Mouse (Mus musculus): Measurements from ENCODE around the gene Apol10a. TPM values are rescaled to one million over a fixed set of nuclear protein-coding genes. Genes with fewer than 3 reads are reported as not detected.
"Not testable (repeated sequence)": the region's sequence is repeated elsewhere in the genome, so short reads cannot be mapped to it uniquely, and the experiment has no call there.

The Apol10a gene
- total RNA-seq (2021), result not detected

DNA sequence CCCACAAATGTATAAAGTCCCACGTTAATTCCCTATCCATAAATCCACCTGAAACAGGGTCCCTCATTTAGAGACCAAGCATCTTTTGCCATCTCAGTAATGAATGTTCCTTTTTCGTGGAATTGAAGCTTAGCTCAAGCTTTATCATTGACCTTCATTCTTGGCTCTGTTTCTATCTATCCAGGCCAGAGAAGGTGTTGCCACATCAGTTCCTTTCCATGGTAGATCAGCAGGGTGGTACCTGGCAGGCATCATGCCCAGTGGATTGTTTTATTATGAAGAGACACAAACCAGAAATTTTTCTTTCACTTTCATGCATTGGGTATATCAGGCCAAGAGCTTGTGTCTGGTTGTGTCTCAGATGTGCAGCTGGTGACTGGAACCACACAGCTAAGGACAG is at the start of gene Apol10a:
Apol10a (plus strand) TSS at position 355 of the 400 bp plus-strand sequence.
- intact Hi-C loops (cut with DNase I); DNase-seq: not testable (repeated sequence)

DNA sequence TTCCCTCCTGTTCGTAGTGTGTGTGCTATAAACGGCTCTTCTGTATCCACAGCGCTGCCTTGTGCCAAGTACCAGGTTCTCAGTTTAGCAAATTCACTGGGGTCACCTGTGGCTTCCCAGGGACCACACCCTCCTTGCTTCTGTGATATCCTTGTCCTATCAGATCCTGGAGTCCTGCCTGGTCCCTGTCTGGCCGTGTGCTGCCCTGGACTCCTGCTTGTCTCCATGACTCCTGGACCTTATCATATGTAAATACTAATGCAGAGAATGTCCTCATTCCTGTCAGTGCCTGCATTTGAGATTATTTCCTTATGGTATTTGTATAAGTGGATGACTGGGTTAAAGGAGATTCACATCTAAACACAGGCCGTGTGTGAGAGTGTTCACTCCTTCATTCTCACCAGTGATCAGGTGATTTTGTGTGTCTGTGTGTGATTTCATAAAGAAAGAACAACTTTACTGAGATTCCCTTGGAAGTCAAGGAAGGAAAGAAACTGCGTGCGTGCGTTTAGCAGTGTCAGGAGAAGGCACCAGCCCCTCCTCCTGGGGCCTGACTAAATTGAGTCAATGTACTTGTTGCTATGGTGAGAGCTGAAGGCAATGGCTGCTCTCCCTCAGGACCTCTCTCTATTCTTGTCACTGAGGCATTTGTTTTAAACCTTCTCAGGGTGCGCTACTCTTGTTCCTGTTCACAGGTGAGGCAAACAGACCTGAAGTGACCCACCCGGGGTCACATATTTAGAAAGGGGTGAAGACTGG is 48.0 kb upstream of the Apol10a start:
- intact Hi-C loops (cut with DNase I); DNase-seq: not testable (repeated sequence)

DNA sequence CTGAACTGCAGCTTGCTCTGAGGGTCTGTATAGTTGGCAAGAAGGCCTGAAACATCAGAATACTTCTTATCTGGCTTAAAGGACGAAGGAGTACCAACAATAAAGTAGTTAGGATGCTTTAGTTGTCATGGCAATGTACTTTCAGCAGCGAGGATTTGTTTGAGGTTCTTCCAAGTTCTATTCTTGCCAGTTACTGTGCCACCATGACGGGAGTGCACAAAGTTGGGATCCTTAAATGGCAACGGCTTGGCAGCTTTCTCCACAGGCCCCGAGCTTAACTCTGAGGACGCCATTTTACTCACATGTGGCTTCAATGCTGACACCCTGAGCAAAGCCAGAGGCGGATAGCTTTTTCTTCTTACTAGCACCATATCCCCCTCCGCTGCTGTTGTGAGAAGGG is 32.1 kb upstream of the Apol10a start:
- intact Hi-C loops (cut with DNase I), result not testable (repeated sequence)

DNA sequence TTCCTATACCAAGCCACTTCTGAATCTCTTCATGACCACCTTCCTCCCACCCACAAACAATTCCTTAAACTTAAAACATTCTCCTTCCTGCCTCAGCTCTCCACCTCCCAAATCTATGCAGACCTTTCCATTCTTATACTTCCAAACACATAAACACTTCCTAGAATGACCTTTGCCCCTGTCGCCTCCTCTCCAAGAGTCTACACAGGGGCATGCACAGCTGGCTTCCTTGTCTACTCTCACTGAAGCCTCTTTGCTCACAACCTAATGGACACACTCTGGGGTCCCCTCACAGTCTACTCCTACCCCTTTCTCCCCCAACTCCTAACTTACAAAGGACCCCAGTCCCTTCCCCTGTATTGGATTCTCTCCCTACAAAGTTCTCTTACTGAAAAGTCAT is 31.2 kb upstream of the Apol10a start:
- DNase-seq; intact Hi-C loops (cut with DNase I): not testable (repeated sequence)

More for the DNA sequence above, 32.1 kb upstream of the Apol10a start:
- DNase-seq, result not testable (repeated sequence)

DNA sequence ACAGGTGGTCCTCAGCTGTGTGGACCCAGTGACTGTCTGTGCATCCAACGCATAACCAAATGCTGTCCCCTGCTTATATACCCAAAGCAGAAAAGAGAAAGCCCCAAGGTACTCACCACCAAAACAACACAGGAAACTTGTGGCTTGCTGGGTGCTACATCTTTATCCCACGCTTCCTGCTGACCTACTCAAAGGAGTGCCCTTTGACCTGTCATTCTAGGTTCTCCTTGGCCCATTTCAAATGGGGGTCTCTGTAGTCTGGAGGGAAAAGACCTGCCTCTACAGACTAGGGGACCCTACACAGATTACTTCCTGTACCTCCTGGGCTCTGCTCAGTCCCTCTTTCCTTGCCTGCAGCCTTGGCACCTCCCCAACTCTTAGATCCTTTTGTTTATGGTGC is 29.5 kb upstream of the Apol10a start, which contains the start of gene Apol7b:
Apol7b (minus strand) TSS at position 101 of the 400 bp plus-strand sequence.
- DNase-seq; intact Hi-C loops (cut with DNase I): not testable (repeated sequence)

DNA sequence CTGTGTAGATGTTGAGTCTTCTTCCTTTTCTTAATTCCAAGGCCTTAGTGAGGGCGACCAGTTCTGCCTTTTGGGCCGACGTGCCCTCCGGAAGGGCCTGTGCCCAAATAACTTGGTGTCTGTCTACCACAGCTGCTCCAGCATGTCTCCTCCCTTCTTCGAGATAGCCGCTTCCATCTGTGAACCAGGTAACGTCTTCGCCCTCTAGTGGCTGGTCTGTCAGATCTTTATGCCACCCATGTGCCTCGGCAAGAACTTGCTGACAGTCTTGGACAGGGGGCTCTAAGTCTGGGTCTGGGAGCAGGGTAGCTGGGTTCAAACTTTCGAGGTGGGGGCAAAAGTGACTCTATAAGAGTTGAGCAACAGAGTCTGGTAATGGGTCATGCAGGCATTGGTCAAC is 26.9 kb upstream of the Apol10a start:
- intact Hi-C loops (cut with DNase I), result not testable (repeated sequence)
- peak in 1 of 2 experiments; percentile 2 for DNase-seq

DNA sequence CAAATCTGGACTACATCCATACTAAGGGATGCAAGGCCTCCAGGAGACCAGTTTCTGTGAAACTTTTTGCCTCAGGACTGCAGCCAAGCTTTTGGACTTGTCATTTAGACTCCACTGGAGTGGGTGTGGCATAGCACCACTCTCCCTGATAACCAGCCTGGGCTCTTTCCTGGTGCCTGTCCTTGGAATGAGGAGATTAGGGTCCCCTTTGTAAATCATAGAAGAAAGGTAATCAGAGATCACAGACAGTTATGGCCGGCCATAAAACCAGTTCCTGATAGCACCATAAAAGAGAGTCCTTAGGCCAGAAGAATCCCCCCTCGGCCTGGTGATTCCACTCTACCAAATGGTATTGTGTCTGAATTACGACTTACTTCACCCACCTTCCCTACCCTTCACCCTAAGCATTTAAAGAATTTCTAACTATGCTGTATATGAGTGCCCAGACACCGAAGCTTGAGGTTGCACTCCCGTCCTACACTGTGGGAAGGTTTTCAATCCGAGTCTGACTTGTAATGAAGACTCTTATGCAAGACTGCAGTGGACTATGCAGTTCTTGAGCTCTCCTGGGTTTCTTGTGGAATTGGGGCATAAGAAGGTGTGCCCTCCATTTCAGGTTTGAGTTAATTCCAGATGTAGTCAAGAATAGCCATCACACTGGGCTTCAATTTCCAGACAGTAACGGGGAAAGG is 2.0 kb upstream of the Apol10a start:
- intact Hi-C loops (cut with DNase I), result loop anchor here (5.0 kb wide), 1 partner anchor 187 kb away; no protein-coding TSS in a partner anchor

DNA sequence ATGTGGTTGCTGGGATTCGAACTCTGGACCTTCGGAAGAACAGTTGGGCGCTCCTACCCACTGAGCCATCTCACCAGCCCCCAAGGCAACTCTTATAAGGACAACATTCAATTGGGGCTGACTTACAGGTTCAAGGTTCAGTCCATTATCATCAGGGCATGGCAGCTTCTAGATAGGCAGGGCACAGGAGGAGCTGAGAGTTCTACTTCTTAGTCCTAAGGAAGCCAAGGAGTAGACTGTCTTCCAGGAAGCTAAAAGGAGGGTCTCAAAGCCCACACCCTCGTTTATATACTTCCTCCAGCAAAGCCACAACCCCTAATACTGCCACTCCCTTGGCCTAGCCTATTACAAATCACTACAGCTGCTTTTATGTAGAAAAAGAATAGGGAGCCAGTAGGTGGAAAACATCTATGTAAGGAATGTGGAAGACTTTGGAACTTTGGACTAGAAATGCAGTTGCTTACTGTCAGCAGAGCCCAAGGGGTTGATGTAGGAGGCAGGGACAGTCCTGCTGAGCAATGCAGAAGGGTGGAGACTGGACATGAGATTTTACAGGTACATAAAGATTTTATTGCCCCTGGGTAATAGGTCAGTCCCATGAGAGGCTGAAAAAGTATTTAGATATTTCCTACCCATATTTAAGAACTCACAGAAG is 5.4 kb downstream of the Apol10a start:
- intact Hi-C loops (cut with DNase I), result no loop called here

More for the DNA sequence above, 2.0 kb upstream of the Apol10a start:
- DNase-seq, result not testable (repeated sequence)

DNA sequence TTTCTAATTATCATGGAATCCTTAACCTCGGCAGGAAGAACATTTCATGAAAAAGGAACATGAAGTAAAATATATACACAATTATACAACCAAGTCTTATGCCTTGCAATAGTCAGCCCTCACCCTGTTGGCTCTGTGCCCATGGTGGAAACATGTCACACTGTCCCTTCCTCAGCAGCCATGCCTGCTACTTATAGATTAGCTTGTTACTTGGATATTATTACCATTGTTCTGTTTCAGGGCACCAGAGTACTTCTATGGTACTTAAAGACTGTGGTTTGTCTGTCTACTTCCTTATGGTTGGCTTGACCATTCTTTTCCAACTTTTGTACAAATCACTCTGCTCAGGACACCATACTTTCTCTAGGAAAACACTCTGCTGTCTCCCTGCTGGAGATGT is 16.3 kb downstream of the Apol10a start:
- intact Hi-C loops (cut with DNase I), result not testable (repeated sequence)

More for the DNA sequence above, 5.4 kb downstream of the Apol10a start:
- no peak for DNase-seq

DNA sequence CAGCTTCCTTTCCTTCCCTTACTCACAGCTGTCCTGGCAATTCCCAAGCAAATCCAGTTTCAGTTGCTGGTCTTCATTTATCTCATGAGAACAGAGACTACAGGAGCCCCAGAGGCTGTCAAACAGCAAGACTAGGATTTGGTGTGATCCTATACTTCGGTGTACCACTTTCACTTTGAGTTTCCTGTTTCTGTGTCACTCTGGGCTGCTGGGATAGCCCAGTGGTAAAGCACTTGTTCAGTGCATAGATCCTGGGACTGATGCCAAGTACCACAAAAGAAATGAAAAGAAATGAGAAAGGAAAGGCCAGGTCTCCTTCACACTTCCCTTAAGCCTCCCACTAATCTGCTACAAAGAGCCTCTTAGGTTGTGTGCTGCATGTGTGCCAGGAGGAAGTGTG is 17.8 kb downstream of the Apol10a start:
- intact Hi-C loops (cut with DNase I); DNase-seq: not testable (repeated sequence)

More for the DNA sequence above, 16.3 kb downstream of the Apol10a start:
- DNase-seq, result not testable (repeated sequence)

DNA sequence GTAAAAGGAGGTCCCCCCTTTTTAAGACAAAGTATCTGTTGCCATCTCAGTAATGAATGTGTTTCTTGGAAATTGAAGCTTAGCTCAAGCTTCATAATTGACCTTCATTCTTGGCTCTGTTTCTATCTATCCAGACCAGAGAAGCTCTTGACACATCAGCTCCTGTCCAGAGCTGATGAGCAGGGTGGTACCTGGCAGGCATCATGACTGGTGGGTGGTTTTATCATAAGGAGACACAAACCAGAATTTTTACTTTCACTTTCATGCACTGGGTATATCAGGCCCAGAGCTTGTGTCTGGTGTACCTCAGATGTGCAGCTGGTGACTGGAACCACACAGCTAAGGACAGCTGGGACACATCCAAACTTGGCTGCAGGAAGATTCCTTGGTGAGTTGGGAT is 31.1 kb downstream of the Apol10a start, which contains the start of gene Apol11a:
Apol11a (plus strand) TSS at position 306 of the 400 bp plus-strand sequence.
- not testable (repeated sequence) for DNase-seq

DNA sequence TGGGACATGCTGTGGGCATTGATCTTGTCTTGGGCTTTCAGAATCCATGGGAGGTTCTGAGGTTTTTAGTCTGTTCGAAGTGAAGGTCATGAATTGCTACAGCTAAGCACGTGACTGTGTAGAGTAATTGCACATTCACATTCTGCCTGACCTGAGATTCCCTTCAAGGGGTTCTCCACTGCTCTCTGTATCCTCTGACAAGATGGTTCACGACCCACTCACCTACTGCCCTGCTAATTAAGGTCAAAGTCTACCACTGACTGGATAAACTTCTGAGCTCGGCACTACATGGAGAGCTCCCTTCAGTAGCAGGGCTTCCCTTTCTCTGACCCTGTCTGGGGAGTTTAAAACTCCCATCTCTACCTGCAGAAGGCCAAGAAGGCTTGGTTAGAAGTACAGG is 43.7 kb downstream of the Apol10a start:
- DNase-seq; intact Hi-C loops (cut with DNase I): not testable (repeated sequence)

More for the DNA sequence above, 31.1 kb downstream of the Apol10a start, which contains the start of gene Apol11a:
- intact Hi-C loops (cut with DNase I), result not testable (repeated sequence)

DNA sequence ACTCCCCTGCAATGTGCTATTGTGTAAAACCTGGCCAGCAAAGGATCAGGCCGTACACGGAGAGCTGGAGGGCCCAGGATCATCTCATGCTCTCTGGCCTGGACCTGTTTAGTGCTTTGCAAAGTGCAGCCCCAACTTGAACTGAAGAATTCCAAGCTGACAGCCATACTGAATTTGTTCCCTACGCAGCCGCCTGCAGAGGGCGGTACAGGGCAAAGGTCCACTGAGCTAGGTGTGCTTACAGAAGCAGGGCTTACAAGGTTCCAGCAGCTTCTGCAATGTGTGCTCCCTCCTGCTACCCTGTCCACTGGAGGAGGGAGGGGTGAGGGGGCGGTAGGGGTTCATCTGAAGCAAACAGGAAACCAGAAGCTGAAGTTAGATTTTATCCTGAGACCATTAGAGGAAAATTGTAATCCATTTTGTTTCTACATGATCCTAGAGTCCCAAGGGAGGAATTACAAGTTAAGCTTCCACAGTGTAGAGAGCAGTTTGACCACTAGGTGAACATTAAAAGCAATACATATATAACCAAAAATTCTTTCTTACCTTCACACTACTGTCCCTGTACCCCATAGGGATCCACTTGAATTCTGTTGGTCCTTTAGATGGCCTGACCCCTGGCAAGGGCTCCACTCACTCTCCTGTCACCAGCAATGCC is 46.5 kb downstream of the Apol10a start:
- peak; percentile 65 to 78 for DNase-seq
- intact Hi-C loops (cut with DNase I), result loop anchor here (1.0 kb wide), 1 partner anchor 107 kb away; no protein-coding TSS in a partner anchor

DNA sequence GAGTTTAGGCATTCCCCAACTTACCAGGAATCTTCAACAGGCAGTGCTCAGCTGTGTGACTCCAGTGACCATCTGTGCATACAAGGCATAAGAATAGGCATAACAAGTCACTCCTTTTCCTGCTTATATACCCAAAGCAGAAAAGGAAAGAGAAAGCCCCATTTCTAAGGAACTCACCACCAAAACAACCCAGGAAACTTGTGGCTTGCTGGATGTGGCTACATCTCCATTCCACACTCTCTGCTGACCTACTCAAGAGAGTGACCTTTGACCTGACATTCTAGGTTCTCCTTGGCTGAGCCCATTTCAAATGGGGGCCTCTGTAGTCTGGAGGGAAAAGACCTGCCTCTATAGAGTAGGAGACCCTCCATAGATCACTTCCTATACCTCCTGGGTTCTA is 56.4 kb downstream of the Apol10a start, which contains the start of gene Apol7c:
Apol7c (minus strand) TSS at position 101 of the 400 bp plus-strand sequence.
- intact Hi-C loops (cut with DNase I), result loop anchor here (10.0 kb wide), 1 partner anchor 82 kb away; no protein-coding TSS in a partner anchor
- no peak for DNase-seq

DNA sequence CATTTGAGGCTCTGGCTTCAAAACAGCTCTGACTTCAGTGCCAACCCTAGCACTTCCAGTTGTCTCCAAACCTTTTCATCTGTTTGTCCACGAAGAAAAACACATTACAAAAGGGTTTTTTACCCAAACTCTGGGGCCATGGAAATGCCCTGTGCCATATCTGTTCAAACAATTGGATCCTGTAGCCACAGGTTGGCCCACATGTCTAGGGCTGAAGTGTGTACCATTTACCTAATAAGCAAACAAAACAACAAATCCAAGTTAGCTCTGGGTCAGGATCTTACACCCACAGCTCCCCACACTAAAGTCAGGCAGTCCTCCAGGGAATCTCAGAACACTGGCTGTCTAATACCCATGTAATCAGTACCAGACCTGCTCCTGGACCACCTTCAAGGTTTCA is 62.4 kb downstream of the Apol10a start:
- not testable (repeated sequence) for DNase-seq
- intact Hi-C loops (cut with DNase I), result loop anchor here (10.0 kb wide), 1 partner anchor 76 kb away; no protein-coding TSS in a partner anchor

Other genes starting within 250 kb of the Apol10a start
- 100 to 1,000 TPM in 1 of 2 experiments, 10 to 100 TPM in 1; 91.7 to 107 TPM for gene Rbfox2, start 170.0 kb upstream of the Apol10a start, total RNA-seq (2021)
- under 1 TPM; 0.11 to 0.17 TPM for gene Apol7a, start 77.9 kb upstream of the Apol10a start, total RNA-seq (2021)
- gene Apol9a, start 65.9 kb upstream of the Apol10a start, total RNA-seq (2021), result under 1 TPM in 1 of 2 experiments, not detected in 1; 0.27 TPM
- under 1 TPM in 1 of 2 experiments, not detected in 1; 0.49 TPM for gene Apol7b, start 29.6 kb upstream of the Apol10a start, total RNA-seq (2021)
- gene Apol11a, start 31.2 kb downstream of the Apol10a start, total RNA-seq (2021), result not detected
- gene Apol7c, start 56.3 kb downstream of the Apol10a start, total RNA-seq (2021), result not detected
- gene 1700025B11Rik, start 84.8 kb downstream of the Apol10a start, total RNA-seq (2021), result not detected
- 1 to 10 TPM; 1.6 to 1.7 TPM for gene Apol10b, start 119.1 kb downstream of the Apol10a start, total RNA-seq (2021)
- not detected for gene Gm36245, start 122.2 kb downstream of the Apol10a start, total RNA-seq (2021)
- 1 to 10 TPM; 1.8 to 2.6 TPM for gene Apol11b, start 166.2 kb downstream of the Apol10a start, total RNA-seq (2021)
- not detected for gene Apol7e, start 221.8 kb downstream of the Apol10a start, total RNA-seq (2021)

Data from heart, postnatal 36 days (tissue).